Mouse (Mus musculus): ENCODE results near the gene Itprip.

The Itprip gene

GRCm38 (mm10) chr19:47884296-47885085 lies 34.6 kb downstream of the Itprip start:
- no peak for DNase-seq

GRCm38 (mm10) chr19:47882882-47883254 lies 36.2 kb downstream of the Itprip start:
- no peak for DNase-seq

GRCm38 (mm10) chr19:47882151-47882881 lies 36.8 kb downstream of the Itprip start:
- peak; percentile 51 for DNase-seq

GRCm38 (mm10) chr19:47881538-47881937 lies 37.6 kb downstream of the Itprip start:
- no peak for DNase-seq

GRCm38 (mm10) chr19:47876252-47876651 lies 42.8 kb downstream of the Itprip start:
- DNase-seq, result no peak

- no peak for DNase-seq
Observed at GRCm38 (mm10) chr19:47871515-47871914, 47.6 kb downstream of the Itprip start.

- DNase-seq, result no peak
Observed at GRCm38 (mm10) chr19:47870102-47870666, 48.9 kb downstream of the Itprip start.

- no peak for DNase-seq
Observed at GRCm38 (mm10) chr19:47869516-47869915, 49.6 kb downstream of the Itprip start.

- DNase-seq, result no peak
Observed at GRCm38 (mm10) chr19:47868951-47869350, 50.1 kb downstream of the Itprip start.

GRCm38 (mm10) chr19:47867628-47868175 lies 51.4 kb downstream of the Itprip start:
- DNase-seq, result no peak

- DNase-seq, result peak; percentile 94
Observed at GRCm38 (mm10) chr19:47865353-47865947, 53.6 kb downstream of the Itprip start, which contains the start of gene Gsto2. Gene Gsto2 (plus strand): TSS chr19:47865534.

GRCm38 (mm10) chr19:47864721-47865120 lies 54.4 kb downstream of the Itprip start:
- no peak for DNase-seq

- no peak for DNase-seq
Observed at GRCm38 (mm10) chr19:47864051-47864450, 55.0 kb downstream of the Itprip start.

- DNase-seq, result no peak
Observed at GRCm38 (mm10) chr19:47862581-47862980, 56.5 kb downstream of the Itprip start.

GRCm38 (mm10) chr19:47859180-47859579 lies 59.9 kb downstream of the Itprip start:
- no peak for DNase-seq

- DNase-seq, result no peak
Observed at GRCm38 (mm10) chr19:47857957-47858942, 60.8 kb downstream of the Itprip start.

- DNase-seq, result peak; percentile 86
Observed at GRCm38 (mm10) chr19:47854796-47855783, 64.0 kb downstream of the Itprip start, which contains the start of gene Gsto1. Gene Gsto1 (plus strand): TSS chr19:47854970.

- DNase-seq, result no peak
Observed at GRCm38 (mm10) chr19:47853951-47854795, 64.9 kb downstream of the Itprip start.

GRCm38 (mm10) chr19:47853053-47853452 lies 66.0 kb downstream of the Itprip start:
- no peak for DNase-seq
